Mouse (Mus musculus): Measurements from ENCODE around the gene Slc48a1. TPM values are rescaled to one million over a fixed set of nuclear protein-coding genes. Genes with fewer than 3 reads are reported as not detected.
A peak's percentile ranks its signal among the peaks of the same experiment; 100 is the strongest.

Slc48a1 gene
- polyA plus RNA-seq, 1 experiment from 2014 or later = 28.1 TPM

- DNase-seq (ENCODE audit: low spot score) = no peak
- H3K4me3 ChIP-seq (ENCODE audit: low read depth, low read length) = no peak overlapping the region
- H3K4me1 ChIP-seq (replicated peaks; ENCODE audit: control insufficient read depth, insufficient read depth, low read length) = no peaks in the 10 kb centered on the region; the same call in 1 of the 2 replicates
- peaks cover under 1% of the 10 kb centered on the region; the same call in 1 of the 2 replicates for H3K36me3 ChIP-seq (ENCODE audit: control insufficient read depth, insufficient read depth, low read length)
- ATAC-seq (ENCODE audit: low FRiP score) = no peak
- 73% methylated on average over 19 of the region's 19 CpGs for WGBS
- no peaks in the 10 kb centered on the region for H3K9me3 ChIP-seq (ENCODE audit: control insufficient read depth, low read length)
- H3K9ac ChIP-seq (ENCODE audit: low read depth, low read length) = no peak overlapping the region
- H3K4me2 ChIP-seq (replicated peaks; ENCODE audit: low read depth, low read length) = no peak overlapping the region
- peaks cover under 1% of the 10 kb centered on the region; the same call in 1 of the 2 replicates for H3K27me3 ChIP-seq (ENCODE audit: control insufficient read depth, insufficient read depth, low read length)
- no peak overlapping the region; the same call in 1 of the 2 replicates for H3K27ac ChIP-seq (ENCODE audit: low read depth, low read length)
Observed at GRCm38 (mm10) chr15:97787799-97788667, 9.7 kb downstream of the Slc48a1 start.

DNA sequence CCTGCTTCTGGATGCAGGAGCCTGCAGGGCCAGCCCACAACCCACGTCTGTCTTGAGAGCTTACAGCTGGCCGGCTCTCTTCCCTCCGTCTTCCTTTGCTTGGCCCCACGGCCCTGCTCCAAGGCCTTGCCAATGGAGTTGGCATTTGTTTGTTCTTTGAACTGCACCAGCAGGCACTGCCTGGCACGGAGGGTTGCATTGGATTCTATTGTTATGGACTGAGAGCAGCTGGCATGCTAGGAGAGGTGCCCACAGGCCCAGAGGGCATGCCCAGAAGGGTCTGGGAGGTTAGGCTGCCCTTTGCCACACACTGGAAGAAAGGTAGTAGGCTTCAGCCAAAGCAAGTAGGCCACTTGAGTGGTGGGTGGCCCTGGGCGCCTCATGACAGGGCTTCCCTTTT, 10.5 kb downstream of the Slc48a1 start:
- ATAC-seq (ENCODE audit: low FRiP score) (no peak), DNase-seq (ENCODE audit: low spot score) (no peak)
- Histone ChIP-seq H3K9ac (ENCODE audit: low read depth, low read length) (no peak overlapping the region), H3K27me3 (ENCODE audit: control insufficient read depth, insufficient read depth, low read length) (no peaks in the 10 kb centered on the region; the same call in 1 of the 2 replicates), H3K4me3 (ENCODE audit: low read depth, low read length) (no peak overlapping the region), H3K27ac (ENCODE audit: low read depth, low read length) (no peak overlapping the region; the same call in 1 of the 2 replicates), H3K9me3 (ENCODE audit: control insufficient read depth, low read length) (no peaks in the 10 kb centered on the region), H3K4me2 (replicated peaks; ENCODE audit: low read depth, low read length) (no peak overlapping the region), H3K36me3 (ENCODE audit: control insufficient read depth, insufficient read depth, low read length) (peaks cover 2% of the 10 kb centered on the region; the same call in 1 of the 2 replicates), H3K4me1 (replicated peaks; ENCODE audit: control insufficient read depth, insufficient read depth, low read length) (no peaks in the 10 kb centered on the region; the same call in 1 of the 2 replicates)
- 76% methylated on average over 6 of the region's 6 CpGs for WGBS

DNA sequence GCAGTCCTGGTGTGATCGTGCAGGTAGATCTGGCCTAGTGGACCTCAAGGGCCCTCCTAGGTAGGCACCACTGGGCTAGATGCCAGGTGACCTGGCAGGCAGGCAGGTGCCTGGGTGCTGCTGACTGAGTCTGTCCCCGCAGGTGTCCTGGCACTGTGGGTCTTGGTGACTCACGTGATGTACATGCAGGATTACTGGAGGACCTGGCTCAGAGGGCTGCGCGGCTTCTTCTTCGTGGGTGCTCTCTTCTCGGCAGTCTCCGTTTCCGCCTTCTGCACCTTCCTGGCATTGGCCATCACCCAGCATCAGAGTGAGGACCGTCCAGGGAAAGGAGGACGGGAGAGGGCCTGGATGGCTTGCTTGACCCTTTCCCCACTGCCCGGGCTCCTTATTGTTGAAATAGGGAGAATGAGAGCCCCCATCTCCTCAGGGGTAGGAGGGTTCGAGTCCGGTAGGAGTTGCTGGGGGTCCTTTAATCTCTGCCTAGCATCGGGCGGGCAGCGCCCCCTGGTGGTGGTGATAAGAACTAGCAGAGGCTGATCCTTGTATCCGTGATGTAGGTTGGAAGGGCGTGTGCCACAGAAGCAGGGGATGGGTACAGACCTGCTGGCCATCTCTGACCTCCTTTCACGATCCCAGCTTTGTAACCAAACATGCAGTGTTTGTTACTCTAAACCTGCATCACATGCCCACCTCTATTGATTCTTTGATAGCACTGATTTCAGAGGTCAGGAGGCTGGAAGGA, 11.6 kb downstream of the Slc48a1 start:
- Histone ChIP-seq H3K27ac (ENCODE audit: low read depth, low read length) (no peak overlapping the region), H3K4me1 (replicated peaks; ENCODE audit: control insufficient read depth, insufficient read depth, low read length) (no peaks in the 10 kb centered on the region), H3K4me3 (ENCODE audit: low read depth, low read length) (no peak overlapping the region), H3K4me2 (replicated peaks; ENCODE audit: low read depth, low read length) (no peak overlapping the region), H3K27me3 (ENCODE audit: control insufficient read depth, insufficient read depth, low read length) (no peaks in the 10 kb centered on the region; the same call in 1 of the 2 replicates), H3K9ac (ENCODE audit: low read depth, low read length) (no peak overlapping the region), H3K9me3 (ENCODE audit: control insufficient read depth, low read length) (no peaks in the 10 kb centered on the region), H3K36me3 (ENCODE audit: control insufficient read depth, insufficient read depth, low read length) (peaks cover 4% of the 10 kb centered on the region; the same call in 1 of the 2 replicates)
- ATAC-seq (ENCODE audit: low FRiP score) (no peak), DNase-seq (ENCODE audit: low spot score) (peak; percentile 81)
- WGBS = 57% methylated on average over 20 of the region's 20 CpGs

DNA sequence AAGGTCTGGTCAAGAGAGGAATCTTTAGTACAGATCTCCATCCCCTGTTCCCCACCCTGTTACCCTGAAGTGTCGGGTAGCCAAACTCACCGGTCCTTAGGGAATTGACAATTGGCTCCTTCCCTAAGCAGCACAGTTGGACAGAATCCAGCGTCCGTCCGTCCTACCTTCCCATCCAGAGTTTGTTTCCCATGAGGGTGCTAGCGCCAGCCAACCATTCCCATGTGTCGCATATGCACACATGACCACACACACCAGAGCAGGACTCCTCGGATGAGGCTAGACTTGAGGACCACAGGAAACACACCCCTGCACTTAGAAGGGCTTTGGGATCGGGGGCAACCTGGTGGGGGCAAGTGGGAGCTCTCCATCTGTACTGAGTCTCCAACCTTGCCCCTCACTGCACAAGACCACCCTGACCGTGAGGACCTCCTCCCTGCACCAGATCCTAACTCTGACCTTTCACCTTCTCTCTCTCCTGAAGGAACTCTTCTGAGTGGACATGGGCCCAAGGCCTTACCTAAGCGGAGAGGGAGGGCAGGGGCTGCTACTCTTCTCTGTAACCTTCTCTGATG, 12.9 kb downstream of the Slc48a1 start:
- Histone ChIP-seq H3K4me1 (replicated peaks; ENCODE audit: control insufficient read depth, insufficient read depth, low read length) (no peaks in the 10 kb centered on the region), H3K9me3 (ENCODE audit: control insufficient read depth, low read length) (no peaks in the 10 kb centered on the region), H3K9ac (ENCODE audit: low read depth, low read length) (no peak overlapping the region), H3K4me3 (ENCODE audit: low read depth, low read length) (no peak overlapping the region), H3K36me3 (ENCODE audit: control insufficient read depth, insufficient read depth, low read length) (peaks cover 4% of the 10 kb centered on the region; the same call in 1 of the 2 replicates), H3K4me2 (replicated peaks; ENCODE audit: low read depth, low read length) (no peak overlapping the region), H3K27ac (ENCODE audit: low read depth, low read length) (no peak overlapping the region), H3K27me3 (ENCODE audit: control insufficient read depth, insufficient read depth, low read length) (no peaks in the 10 kb centered on the region)
- ATAC-seq (ENCODE audit: low FRiP score) (no peak), DNase-seq (ENCODE audit: low spot score) (no peak)
- 93% methylated on average over 11 of the region's 11 CpGs for WGBS

- H3K36me3 ChIP-seq (ENCODE audit: control insufficient read depth, insufficient read depth, low read length) = peaks cover 4% of the 10 kb centered on the region; the same call in 1 of the 2 replicates
- no peaks in the 10 kb centered on the region for H3K4me1 ChIP-seq (replicated peaks; ENCODE audit: control insufficient read depth, insufficient read depth, low read length)
- no peak overlapping the region for H3K9ac ChIP-seq (ENCODE audit: low read depth, low read length)
- 91% methylated on average over 18 of the region's 18 CpGs for WGBS
- no peak overlapping the region for H3K27ac ChIP-seq (ENCODE audit: low read depth, low read length)
- no peaks in the 10 kb centered on the region for H3K27me3 ChIP-seq (ENCODE audit: control insufficient read depth, insufficient read depth, low read length)
- H3K4me2 ChIP-seq (replicated peaks; ENCODE audit: low read depth, low read length) = no peak overlapping the region
- no peak overlapping the region for H3K4me3 ChIP-seq (ENCODE audit: low read depth, low read length)
- ATAC-seq (ENCODE audit: low FRiP score) = no peak
- no peaks in the 10 kb centered on the region for H3K9me3 ChIP-seq (ENCODE audit: control insufficient read depth, low read length)
- DNase-seq (ENCODE audit: low spot score) = no peak
Observed at GRCm38 (mm10) chr15:97793386-97794153, 15.2 kb downstream of the Slc48a1 start.

GRCm38 (mm10) chr15:97794268-97794667, 15.9 kb downstream of the Slc48a1 start:
- no peaks in the 10 kb centered on the region for H3K27me3 ChIP-seq (ENCODE audit: control insufficient read depth, insufficient read depth, low read length)
- H3K27ac ChIP-seq (ENCODE audit: low read depth, low read length) = no peak overlapping the region
- H3K9ac ChIP-seq (ENCODE audit: low read depth, low read length) = no peak overlapping the region
- H3K9me3 ChIP-seq (ENCODE audit: control insufficient read depth, low read length) = no peaks in the 10 kb centered on the region
- DNase-seq (ENCODE audit: low spot score) = no peak
- no peaks in the 10 kb centered on the region for H3K4me1 ChIP-seq (replicated peaks; ENCODE audit: control insufficient read depth, insufficient read depth, low read length)
- no peak for ATAC-seq (ENCODE audit: low FRiP score)
- 76% methylated on average over 5 of the region's 5 CpGs for WGBS
- no peak overlapping the region for H3K4me3 ChIP-seq (ENCODE audit: low read depth, low read length)
- peaks cover 4% of the 10 kb centered on the region; the same call in 1 of the 2 replicates for H3K36me3 ChIP-seq (ENCODE audit: control insufficient read depth, insufficient read depth, low read length)
- no peak overlapping the region for H3K4me2 ChIP-seq (replicated peaks; ENCODE audit: low read depth, low read length)

GRCm38 (mm10) chr15:97795559-97796235, 17.4 kb downstream of the Slc48a1 start:
- no peak overlapping the region for H3K27ac ChIP-seq (ENCODE audit: low read depth, low read length)
- no peaks in the 10 kb centered on the region for H3K4me1 ChIP-seq (replicated peaks; ENCODE audit: control insufficient read depth, insufficient read depth, low read length)
- ATAC-seq (ENCODE audit: low FRiP score) (no peak), DNase-seq (ENCODE audit: low spot score) (no peak)
- no peaks in the 10 kb centered on the region for H3K9me3 ChIP-seq (ENCODE audit: control insufficient read depth, low read length)
- H3K27me3 ChIP-seq (ENCODE audit: control insufficient read depth, insufficient read depth, low read length) = no peaks in the 10 kb centered on the region
- H3K4me2 ChIP-seq (replicated peaks; ENCODE audit: low read depth, low read length) = no peak overlapping the region
- H3K4me3 ChIP-seq (ENCODE audit: low read depth, low read length) = no peak overlapping the region
- peaks cover 6% of the 10 kb centered on the region; the same call in 1 of the 2 replicates for H3K36me3 ChIP-seq (ENCODE audit: control insufficient read depth, insufficient read depth, low read length)
- WGBS = 97% methylated on average over 10 of the region's 10 CpGs
- no peak overlapping the region for H3K9ac ChIP-seq (ENCODE audit: low read depth, low read length)
